Comparison of ENCODE assay signal across 18 mouse cellular contexts in the genomic region with DNA sequence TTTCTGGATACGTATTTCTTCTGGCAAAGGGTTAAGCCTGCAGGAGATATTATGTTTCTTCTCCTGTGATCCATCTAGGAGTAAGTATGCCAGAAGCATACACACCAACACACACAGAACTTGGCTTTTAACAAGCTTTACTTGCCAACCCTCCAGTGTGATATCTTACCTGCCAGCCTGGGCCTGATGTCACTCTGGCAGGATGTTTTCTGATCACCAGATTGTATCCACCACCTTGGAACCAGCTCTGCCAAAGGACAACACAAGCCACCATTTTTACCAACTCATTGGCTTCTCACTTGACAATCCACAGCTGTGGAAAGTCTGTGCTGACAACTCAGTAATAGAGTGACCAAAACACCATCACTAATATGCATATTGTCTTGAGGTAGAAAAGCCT.
"Had no signal": no experiment of that assay in that cellular context is flagged by ENCODE, and none has a peak within 500 bp of the region (broad histone marks: within the 10 kb centered on the region; RNA-seq: fewer than 3 reads in every experiment).

No protein-coding gene starts in this region.

- H3K4me2 ChIP-seq: lung, embryonic 14.5 days; midbrain, embryonic 12.5 days; midbrain, embryonic 15.5 days; neural tube, embryonic 13.5 days; neural tube, embryonic 15.5 days had no signal

- H3K4me1 ChIP-seq: midbrain, embryonic 10.5 days; midbrain, embryonic 12.5 days; midbrain, embryonic 15.5 days; neural tube, embryonic 13.5 days; neural tube, embryonic 15.5 days had no signal

- H3K36me3 ChIP-seq: midbrain, embryonic 10.5 days; midbrain, embryonic 12.5 days; midbrain, embryonic 15.5 days; neural tube, embryonic 13.5 days; neural tube, embryonic 15.5 days had no signal

- H3K4me3 ChIP-seq: midbrain, embryonic 10.5 days; midbrain, embryonic 12.5 days; midbrain, embryonic 15.5 days; myocyte; neural tube, embryonic 13.5 days; neural tube, embryonic 15.5 days had no signal

- ATAC-seq: midbrain, embryonic 15.5 days had no signal

- H3K9me3 ChIP-seq: midbrain, embryonic 10.5 days; midbrain, embryonic 12.5 days; midbrain, embryonic 15.5 days; neural tube, embryonic 13.5 days; neural tube, embryonic 15.5 days had no signal

- H3K9ac ChIP-seq: lung, embryonic 14.5 days; midbrain, embryonic 12.5 days; midbrain, embryonic 15.5 days; neural tube, embryonic 13.5 days; neural tube, embryonic 15.5 days had no signal

- H3K27ac ChIP-seq: midbrain, embryonic 10.5 days; midbrain, embryonic 12.5 days; midbrain, embryonic 15.5 days; neural tube, embryonic 13.5 days; neural tube, embryonic 15.5 days had no signal

- H3K27me3 ChIP-seq: midbrain, embryonic 12.5 days; midbrain, embryonic 15.5 days; neural tube, embryonic 13.5 days; neural tube, embryonic 15.5 days had no signal

- DNase-seq: lung, adult 18-20 months; lung, embryonic 14.5 days; lung, postnatal 10 days; lung, postnatal 4 days; retina, postnatal 1 day; right cerebral cortex, adult 18-20 months; right cerebral cortex, postnatal 25 days; right cerebral cortex, postnatal 4 days; spleen, adult 18-20 months; thymus, adult 18-20 months; thymus, postnatal 25 days; thymus, postnatal 4 days had no signal
